Mouse (Mus musculus) thymus, postnatal 25 days (tissue): Measurements from ENCODE around the gene Stk10.

Experiments used
- DNase-seq: peaks from one replicate; pipeline ENCODE4 v3.0.0; 2022

Gene Stk10

DNA sequence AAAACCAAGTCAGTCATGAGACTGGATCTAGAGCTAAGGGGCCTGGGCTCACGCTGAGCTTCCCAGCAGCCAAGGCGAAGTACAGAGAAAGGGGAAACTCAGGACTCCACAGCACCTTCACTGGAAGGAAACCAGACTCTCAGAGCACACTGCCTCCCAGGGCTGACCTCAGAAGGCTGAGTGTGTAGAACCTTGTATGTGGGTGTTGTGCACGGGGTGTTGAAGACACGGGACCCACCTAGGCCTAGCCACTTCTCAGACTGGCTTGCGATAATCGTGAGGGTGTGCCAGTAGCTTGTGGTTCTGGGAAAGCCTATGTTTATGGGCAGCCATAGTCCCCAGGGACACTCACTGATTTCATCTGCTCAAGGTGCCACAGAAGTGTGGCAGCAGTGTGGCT lies 38.0 kb downstream of the Stk10 start:
- no peak for DNase-seq

DNA sequence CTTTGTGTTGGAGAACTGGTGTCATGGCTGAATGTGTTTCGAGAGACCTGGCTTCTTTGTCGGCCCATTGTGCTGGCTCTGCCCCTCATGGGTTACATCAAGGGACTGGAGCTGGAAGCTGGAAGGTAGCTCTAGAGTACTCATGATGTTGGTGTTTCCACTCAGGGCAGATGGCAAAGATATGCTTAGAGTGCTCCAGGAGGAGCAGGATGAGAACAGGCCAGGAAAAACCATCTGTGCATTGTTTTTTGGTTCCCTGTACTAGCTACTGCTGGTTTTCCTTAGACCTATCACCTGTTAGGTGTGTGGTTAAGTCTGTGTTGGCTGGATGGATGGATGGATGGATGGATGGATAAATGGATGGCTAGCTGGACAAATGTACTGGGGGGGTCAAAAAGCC lies 40.6 kb downstream of the Stk10 start:
- no peak for DNase-seq

DNA sequence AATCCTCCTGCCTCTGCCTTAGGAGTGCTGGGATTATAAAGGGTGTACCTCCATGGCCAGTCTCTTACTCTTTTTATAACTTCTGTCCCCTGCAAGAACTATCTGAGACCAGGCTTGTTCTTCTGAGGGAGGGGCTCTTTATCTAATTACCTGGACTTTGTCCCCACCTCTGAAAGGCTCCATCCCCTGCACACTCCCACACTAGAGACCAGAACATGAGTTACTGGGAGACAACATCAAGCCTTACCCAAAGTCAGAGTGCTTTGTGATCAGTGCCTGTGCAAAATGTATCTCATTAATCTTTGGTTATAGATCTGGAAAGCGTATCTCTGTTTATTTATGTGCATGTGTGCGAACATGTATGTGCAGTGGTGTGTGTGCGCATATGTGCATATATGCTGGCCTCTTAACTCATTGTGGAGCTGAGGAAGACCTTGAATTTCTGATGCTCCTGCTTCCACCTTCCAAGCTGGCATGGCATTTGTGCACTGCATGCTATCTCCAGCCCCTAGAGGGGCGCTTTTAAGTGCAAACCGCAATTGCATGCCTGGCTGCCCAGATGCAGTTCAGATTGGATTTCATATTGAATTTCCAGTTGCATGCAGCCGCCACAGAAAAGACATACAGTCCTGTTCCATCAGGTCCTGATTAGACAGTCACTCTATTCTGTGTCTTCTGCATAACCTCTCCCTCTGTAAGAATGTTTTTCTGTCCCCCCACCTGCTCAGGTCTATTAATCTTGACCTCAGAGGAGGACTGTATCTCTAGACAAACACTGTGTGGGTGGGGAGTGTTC lies 43.1 kb downstream of the Stk10 start:
- no peak for DNase-seq

DNA sequence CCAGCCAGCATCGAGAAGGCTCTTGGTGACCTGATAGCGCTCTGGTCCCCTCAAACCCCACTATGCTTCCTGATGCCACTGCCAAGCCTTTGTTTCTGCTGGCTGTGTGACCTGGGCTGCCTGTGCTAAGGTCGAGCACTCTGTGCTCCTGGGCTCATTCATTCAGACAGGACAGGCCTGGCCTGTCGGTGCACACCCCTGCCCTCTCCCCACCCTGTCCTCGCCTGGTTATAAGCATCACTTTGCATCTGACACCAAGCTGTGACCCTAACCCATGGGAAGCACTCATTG lies 43.6 kb downstream of the Stk10 start:
- no peak for DNase-seq

DNA sequence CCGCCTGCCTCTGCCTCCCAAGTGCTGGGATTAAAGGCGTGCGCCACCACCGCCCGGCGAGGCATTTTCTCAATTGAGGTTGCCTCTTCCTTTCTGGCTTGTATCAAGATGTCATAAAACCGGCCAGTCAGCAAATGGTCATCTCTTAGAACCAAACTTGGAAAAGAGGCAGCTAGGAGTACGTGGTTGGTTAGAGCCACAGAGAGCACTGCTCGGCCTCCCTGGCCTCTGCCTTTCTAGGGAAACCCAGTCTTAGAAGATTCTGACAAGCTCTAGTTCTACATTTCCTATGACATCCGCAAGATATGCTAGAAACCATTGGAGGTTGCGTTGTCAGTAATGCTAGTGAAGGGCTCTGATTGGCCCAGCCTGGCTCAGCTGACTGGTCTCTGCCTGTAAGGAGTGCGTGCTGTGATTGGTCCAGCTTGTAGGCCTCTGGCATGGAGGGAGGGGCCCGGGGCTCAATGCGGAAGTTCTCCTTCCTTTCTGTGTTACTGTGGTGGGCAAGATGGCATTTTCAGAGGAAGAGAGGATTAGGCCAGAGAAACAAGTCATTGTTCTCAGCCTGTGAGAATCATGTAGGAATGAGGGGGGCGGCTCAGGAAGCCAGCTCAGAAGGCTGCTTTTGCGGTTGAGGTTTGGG lies 47.3 kb downstream of the Stk10 start:
- peak; percentile 65 for DNase-seq

DNA sequence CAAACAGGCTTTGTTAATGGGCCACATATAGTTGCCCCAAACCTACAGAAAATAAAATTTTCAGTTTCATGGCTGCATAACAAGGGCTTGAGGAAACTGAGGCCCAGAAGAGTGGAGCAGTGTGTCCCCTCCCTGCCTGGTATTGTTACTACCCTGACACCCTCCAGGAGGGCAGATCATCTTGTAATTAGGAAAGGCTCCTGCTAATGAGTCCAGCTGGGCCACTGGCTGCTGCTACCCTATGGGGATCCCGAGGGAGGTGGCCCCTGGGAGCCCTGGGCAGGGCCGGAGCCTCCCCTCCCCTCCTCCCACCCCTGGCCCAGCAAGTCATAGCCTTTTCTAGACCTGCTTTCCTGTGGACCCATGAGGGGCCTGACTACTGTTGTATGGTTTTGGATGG lies 47.9 kb downstream of the Stk10 start:
- DNase-seq: no peak

DNA sequence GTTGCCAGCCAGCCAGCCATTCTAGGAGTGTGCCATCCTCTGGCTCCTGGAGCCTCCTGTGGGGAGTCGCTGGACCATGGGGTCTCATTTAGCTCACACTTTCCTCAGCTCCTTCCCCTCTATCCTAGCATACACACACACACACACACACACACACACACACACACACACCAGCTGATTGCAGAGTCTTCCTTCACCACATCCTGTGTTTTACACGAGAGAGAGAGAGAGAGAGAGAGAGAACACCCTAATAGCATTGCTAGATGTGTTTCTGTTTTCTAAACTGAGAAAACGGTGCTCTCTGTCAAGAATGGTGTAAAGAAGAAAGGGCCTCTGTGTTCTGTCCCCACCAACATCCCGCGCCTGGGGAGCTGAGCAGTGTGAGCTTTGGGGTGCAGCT lies 49.7 kb downstream of the Stk10 start:
- DNase-seq: peak; percentile 72

DNA sequence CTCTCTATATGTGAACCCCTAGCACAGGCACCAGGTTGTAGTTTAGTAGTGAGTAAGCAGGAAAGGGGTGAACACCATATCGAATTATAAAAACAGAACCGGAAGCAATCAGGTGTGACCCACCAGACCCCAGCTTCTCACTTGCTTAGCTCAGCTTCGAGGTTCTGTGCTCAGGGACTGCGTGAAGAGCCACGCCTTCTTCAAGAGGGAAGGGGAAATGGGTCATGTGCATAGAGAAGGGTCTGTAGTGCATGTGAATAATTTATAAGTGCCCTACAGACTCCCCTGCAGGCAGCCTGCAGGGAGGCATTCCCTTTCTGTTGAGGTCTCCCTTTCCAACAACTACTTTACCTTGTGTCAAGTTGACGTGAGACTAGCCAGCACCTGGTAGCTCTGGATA lies 52.9 kb downstream of the Stk10 start:
- no peak for DNase-seq

DNA sequence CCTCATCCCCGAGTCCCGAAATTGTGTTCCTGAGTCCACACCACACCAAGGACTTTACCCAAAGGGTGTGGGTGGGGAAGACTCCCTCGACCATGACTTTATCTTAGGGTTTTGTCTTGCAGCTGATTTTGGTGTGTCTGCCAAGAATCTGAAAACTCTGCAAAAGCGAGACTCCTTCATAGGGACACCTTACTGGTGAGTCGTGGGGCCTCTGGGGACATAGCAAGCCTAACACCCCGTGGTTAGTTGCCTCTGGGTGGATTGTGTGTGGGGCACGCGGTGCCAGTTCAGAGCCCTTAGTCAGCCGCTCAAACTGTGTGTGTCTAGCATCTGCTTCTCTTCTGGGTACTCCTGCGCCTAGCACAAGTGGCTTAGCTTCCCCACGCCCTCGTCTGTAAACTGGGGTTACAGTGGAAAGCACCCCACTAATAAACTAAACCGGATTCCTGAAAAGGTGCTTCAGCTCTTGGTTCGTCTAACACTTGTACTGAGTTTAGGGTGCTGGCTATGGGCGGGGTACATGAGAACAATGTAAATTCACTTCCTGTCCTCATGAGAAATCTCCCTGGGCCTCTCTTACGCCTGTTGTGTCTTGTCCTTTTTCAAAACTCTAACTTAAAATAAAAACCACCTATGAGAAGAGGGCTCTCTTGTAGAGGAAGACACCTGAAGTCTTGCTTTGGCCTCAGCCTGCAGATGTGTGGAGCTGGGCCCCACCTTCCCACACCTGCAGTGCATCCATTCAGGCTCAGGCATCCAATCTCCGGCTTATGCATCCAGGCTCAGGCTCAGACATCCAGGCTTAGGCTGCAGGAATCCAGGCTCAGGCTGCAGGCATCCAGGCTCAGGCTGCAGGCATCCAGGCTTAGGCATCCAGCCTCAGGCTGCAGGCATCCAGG lies 54.3 kb downstream of the Stk10 start:
- DNase-seq: peak; percentile 30

DNA sequence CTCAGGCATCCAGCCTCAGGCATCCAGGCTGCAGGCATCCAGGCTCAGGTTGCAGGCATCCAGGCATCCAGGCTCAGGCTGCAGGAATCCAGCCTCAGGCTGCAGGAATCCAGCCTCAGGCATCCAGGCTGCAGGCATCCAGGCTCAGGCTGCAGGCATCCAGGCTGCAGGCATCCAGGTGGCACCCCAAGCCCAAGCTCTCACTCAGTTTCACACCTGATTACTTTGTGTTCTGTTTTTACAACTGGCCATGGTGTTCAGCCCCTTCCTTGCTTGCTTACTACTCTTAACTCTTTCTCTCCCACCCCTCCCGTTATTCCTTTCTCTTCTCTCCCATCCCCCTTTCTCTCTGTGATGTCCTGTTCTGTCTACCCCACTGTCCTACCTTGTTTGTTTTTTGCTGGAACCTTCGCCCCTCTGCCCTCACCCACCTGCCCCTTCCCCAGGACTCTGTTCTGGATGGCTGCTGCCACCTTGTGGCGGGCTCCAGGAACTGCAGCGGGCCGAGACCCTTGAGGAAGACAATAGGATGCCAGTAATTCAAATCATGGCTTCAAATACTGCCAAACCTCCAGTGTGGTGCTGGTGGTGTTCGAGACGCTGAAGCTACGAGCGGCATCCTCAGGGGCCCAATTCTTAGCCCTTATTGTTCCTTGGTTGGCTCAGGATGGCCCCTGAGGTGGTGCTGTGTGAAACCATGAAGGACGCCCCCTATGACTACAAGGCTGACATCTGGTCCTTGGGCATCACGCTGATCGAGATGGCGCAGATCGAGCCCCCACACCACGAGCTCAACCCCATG lies 55.2 kb downstream of the Stk10 start:
- peak; percentile 87 for DNase-seq

DNA sequence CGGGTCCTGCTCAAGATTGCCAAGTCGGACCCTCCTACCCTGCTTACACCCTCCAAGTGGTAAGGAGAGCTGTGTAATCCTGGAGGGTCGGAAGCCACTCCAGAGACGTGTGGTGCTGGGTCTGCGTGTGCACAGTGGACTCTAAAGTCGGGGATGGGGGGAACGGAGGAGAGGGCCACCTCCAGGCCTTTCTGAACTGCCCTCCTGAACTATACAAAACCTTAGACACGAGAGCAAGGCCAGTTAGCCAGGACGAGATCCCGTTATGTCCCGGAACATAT lies 55.7 kb downstream of the Stk10 start:
- no peak for DNase-seq

DNA sequence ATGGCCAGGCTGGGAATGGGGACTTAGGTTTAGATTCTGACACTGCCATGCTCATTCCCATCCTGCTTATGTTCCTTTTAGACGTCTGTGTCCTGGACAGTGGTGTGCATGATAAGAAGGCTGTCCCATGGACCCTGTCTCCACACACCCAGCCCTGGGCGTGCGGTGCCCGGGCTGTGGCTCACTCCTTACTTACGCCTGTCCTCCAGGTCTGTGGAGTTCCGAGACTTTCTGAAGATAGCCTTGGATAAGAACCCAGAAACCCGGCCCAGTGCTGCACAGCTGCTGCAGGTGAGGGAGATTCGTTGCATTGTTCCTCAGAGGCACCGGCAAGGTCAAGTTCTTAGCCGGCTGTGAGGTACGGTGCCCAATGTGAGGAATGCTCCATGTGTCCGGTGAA lies 56.1 kb downstream of the Stk10 start:
- DNase-seq: no peak

DNA sequence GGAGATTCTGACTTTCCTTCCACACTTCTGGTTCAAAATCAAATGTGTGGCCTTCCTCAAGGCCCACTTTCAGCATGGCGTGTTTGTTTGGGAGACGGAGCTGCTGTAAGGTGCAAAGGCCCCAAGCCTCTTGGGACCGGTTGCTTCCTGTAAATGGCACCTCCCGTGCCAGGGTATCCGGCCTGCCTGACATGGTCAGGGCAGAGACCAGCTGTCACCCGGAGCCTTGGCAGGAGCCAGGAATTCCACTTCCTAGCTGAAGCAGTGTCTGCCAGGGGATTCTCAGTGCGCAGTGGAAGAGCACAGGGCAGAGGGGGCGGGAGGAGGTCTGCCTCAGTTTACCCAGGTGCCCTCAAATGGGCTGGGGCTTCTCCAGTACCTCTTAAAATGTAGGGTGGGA lies 56.7 kb downstream of the Stk10 start:
- DNase-seq: no peak

DNA sequence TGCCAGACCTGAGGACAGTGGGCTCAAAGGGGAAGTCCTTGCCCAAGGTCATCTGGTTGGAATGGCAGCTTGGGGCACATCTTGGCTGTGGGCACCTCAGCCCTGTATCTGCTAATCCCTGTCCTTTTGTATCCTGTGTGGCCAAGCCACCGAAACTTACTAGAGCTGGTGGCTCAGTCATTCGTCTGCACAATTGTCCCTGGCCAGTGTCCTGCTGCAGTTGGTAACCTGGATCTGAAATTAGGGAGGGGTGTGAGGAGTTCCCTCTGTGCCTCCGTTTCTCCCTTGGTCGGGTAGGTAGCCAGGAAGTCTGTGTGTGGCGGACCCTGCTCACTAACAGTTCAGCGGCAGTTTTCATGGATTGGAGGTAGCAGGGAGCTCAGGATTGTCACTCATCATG lies 57.1 kb downstream of the Stk10 start:
- DNase-seq: no peak

DNA sequence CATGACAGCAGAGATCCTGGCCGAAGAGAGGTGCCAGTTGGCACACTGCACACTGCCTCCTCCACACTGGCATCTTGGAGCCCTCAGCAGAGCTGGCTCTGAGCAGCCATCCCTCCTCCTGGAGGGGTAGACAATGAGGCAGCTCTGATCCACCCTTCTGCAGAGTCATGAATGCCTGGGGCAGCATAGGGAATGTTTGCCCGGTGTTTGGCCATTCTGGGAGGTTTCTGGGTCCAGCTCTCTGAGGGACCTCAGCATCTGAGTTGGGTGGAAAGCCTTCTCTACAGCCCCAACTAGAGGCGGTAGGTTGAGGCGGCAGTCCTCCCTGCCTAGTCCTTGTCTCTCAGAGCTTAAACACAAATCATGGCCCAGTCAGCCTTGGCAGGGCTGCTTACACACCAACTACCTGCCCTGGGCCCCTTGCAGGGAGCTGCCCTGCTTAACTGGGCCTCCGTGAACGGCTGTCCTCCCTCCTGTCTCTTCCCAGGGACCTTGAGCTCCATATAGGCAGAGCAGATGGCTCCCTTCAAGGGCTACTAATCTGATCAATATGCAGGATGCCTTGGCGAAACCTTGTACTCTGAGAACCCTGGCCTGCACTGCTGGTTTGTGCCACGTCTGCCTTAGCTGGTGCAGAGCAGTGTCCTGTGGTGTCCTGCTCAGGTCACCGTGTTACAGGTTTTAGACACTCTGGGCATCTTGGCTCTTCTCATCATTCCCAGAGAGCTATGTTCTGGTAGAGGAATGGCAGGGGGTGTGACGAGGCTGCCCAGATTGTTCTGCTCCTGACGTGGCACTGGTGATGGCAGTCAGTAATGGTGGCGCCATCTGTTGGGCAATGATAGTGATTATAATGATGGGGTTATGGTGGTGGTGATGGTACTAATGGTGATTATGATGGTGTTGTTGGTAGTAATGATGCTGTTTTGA lies 59.1 kb downstream of the Stk10 start:
- peak; percentile 30 for DNase-seq

DNA sequence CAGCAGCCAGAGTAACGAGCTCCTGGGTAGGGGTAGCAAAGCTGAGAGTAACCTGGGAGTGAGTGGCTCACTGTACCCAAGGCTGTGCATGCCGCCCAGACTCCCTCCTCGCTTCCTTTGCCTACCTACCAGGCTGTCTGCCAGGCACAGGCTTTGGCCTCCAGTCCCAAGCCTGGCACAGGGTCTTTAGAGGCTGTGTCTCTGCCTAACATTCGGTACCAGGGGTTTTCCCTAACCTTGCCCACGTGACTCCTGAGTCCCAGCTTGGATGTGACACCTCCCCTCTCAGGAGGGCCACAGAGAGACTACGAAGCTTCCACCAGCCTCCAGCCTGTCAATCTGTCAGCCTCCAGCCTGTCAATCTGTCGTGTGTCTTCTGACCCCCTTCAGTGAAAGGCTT lies 60.0 kb downstream of the Stk10 start:
- DNase-seq: no peak

DNA sequence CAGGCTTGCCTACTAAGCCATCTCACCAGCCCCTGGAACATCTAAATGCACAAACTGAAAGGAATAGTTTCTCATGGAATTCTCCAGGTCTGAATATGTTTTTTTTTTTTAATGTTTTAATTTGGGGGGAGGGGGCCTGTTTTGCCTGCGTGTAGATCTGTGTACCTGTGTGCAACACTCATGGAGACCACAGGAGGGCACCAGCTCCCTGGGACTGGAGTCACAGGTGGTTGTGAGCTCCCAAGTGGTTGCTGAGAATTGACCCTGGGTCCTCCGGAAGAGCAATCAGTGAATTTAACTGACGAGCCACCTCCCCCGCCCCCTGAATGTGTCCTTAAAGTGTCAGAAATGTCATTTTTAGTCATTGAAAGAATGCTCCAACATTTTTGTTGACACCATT lies 61.0 kb downstream of the Stk10 start:
- DNase-seq: no peak

DNA sequence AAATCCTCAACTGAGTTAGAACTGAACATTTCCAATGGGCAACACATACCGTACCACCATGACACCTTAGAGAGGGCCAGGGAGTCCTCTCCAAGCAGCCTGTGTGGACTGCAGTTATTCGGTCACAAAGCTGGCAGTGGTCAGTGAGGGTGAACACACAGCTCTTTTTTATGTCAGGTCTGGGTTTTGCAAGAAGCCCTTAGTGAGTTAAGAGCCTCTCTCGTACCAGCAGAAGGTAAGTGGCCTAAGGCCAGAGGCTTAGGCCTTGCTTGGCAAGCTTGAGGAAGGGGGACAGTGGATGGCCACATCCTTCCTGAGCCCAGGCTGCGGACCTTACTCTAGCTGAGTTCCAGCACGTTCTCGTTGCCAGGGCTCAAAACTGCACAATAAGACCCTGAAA lies 67.3 kb downstream of the Stk10 start:
- DNase-seq: no peak

DNA sequence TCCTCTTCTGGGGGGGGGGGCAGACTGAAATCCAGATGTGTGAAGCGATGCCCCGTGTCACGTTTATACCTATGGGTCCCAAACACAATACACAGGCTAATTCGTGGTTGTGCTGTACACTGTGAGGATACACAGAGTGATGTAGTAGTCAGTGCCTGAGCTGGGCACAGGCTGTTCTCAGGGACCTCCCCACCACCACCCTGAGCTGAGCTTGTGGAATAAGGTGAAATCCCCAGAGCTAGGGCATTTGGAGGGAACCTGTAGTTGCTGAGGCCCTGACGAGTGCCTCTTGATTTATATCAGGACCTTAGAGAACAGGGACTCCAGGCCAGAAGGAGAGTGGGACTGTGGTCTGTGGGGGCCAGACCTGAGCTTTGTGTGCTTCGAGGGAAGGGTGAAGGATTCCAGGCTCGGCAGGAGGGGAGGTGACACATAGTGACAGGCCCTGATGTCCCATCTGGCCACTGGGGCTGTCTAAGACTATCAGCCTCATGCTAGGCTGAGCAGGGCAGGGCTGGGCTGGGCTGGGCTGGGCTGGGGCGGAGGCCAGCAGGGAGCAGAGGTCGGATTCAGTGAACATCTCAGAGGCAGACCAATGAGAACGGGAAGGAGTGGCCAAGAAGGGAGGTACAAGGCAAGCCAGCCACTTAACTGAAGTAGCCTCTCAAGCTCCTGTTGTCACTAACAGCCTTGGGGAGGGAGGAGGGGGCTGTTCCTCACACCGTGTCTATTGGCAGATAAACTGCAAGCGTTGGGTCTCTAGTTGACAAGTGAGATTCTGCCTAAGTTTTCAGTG lies 68.6 kb downstream of the Stk10 start:
- DNase-seq: no peak

DNA sequence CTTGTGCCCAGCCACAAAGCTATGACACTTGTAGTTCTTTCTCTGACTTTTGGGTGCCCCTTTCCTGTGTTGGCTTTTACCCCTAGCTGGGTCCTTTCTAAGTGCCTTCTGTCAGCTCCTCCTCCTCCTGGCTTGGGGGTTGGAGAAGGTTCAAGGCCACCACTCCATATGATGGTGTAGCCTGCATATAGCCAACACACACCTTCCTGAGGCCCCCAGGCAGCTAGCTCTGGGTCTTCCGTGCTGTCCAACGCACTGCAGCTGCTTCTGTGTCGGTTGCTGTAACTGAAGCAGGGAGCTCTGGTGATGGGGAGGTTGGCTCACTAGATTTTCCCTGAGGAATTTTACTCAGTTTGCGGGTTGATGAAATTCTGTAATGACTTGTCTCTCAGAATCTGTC lies 71.6 kb downstream of the Stk10 start:
- DNase-seq: no peak

DNA sequence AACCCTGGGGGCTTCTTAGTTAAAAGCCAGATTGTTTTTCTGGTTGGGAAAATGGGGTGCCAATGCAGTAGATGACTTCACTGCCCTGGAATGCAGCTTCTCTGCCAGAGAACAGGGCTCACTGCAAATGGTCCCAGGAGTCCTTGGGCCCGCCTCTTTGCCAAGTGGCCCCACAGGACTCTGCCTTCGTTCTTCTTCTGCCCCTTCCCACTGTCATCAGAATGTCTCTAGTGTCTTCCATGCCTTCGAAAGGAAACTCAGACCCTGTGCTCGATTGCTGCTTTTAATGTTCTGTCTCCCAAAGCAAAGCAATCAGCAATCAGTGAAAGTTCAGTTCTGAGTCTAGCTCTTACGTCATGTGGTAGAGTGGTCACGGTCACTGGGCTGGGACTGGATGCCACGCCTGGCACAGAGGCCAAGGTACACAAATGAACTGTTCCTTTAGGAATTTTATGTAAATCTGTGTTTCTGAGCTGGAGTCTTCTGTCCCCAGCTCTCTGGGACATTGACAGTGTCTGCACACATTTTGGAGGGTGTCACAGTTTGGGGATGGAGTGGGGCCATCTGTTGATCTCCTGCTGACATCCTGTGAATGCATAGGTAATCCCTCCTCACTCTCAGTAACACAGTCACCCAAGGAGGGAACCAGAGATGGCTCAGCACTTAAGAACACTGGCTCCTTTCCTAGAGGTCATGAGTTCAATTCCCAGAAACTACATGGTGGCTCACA lies 72.2 kb downstream of the Stk10 start:
- DNase-seq: no peak
